ENCODE assay signal across 10 mouse cellular contexts in genomic region chr14:25401104-25401963, GRCm38 (mm10). TPM values are rescaled to one million over a fixed set of nuclear protein-coding genes. Genes with fewer than 3 reads are reported as not detected.
DNase-seq lines count a peak whose midpoint lies in the region; ATAC-seq and TF ChIP-seq lines count a peak whose summit lies in the region.
"Had no signal": no experiment of that assay in that cellular context is flagged by ENCODE, and none has a peak within 500 bp of the region (broad histone marks: within the 10 kb centered on the region; RNA-seq: fewer than 3 reads in every experiment).

No protein-coding gene starts in this region.

- H3K4me2 ChIP-seq in hindbrain, embryonic 11.5 days (replicated peaks; ENCODE audit: low read depth, low read length): no peak overlapping the region
- H3K4me2 ChIP-seq in midbrain, postnatal 0 days (ENCODE audit: low read depth, low read length, poor library complexity, severe bottlenecking): no peak overlapping the region
- H3K4me2 ChIP-seq: neural tube, embryonic 15.5 days had no signal

- no peak for TF ChIP-seq CTCF in liver, adult 2 months (IDR thresholded peaks at IDR 0.05; ENCODE audit: low read depth, low read length)
- no peak for TF ChIP-seq CTCF in midbrain, postnatal 0 days (IDR thresholded peaks at IDR 0.05)

- H3K9ac ChIP-seq in hindbrain, embryonic 11.5 days (ENCODE audit: low read depth, low read length): no peak overlapping the region
- H3K9ac ChIP-seq in liver, adult 2 months (ENCODE audit: low read depth, low read length): no peak overlapping the region; the same call in 1 of the 2 replicates
- H3K9ac ChIP-seq in midbrain, postnatal 0 days (replicated peaks; ENCODE audit: low read length, poor library complexity, severe bottlenecking): no peak overlapping the region
- H3K9ac ChIP-seq: neural tube, embryonic 15.5 days had no signal

- TF ChIP-seq POLR2A in liver, adult 2 months (IDR thresholded peaks at IDR 0.05; ENCODE audit: extremely low read depth, insufficient read depth, low read length): no peak

- 87% methylated on average over 19 of the region's 19 CpGs for WGBS in hindbrain, embryonic 10.5 days
- WGBS in hindbrain, embryonic 11.5 days: 86% methylated on average over 19 of the region's 19 CpGs
- 83% methylated on average over 19 of the region's 19 CpGs for WGBS in liver, adult 2 months
- WGBS in midbrain, postnatal 0 days: 86% methylated on average over 19 of the region's 19 CpGs

- peaks cover 68% of the 10 kb centered on the region for H3K4me1 ChIP-seq in hindbrain, embryonic 10.5 days (replicated peaks)
- peaks cover 17% of the 10 kb centered on the region for H3K4me1 ChIP-seq in hindbrain, embryonic 11.5 days (replicated peaks; ENCODE audit: control insufficient read depth, insufficient read depth, low read length)
- peaks cover 10% of the 10 kb centered on the region for H3K4me1 ChIP-seq in liver, adult 2 months (ENCODE audit: control insufficient read depth, insufficient read depth, low read length)
- peaks cover 8% of the 10 kb centered on the region; the same call in 1 of the 2 replicates for H3K4me1 ChIP-seq in midbrain, postnatal 0 days (ENCODE audit: insufficient read depth, low read length)

- H3K79me2 ChIP-seq in liver, adult 2 months (ENCODE audit: control insufficient read depth, insufficient read depth, low read length): no peaks in the 10 kb centered on the region

- no peak for DNase-seq in hindbrain, embryonic 10.5 days (ENCODE audit: low spot score)
- DNase-seq in hindbrain, embryonic 11.5 days (ENCODE audit: low spot score): no peak
- peak; percentile 52 to 82 for DNase-seq in heart, adult 18-20 months
- peak; percentile 33 for DNase-seq in liver, adult 2 months (ENCODE audit: extremely low read depth, low read depth, low spot score)
- DNase-seq in left cerebral cortex, postnatal 4 days: no peak
- DNase-seq in midbrain, postnatal 0 days (ENCODE audit: low spot score): no peak
- no peak for DNase-seq in cerebellum, postnatal 14 days
- DNase-seq: kidney, adult 9 months had no signal

- intact Hi-C loops in left cerebral cortex, postnatal 4 days (cut with DNase I): no loop called here

- ATAC-seq in hindbrain, embryonic 11.5 days (ENCODE audit: low FRiP score): no peak
- peak; percentile 24; the same call in 1 of the 2 replicates for ATAC-seq in megakaryocyte, adult 5-6 weeks (ENCODE audit: poor library complexity, severe bottlenecking)
- ATAC-seq in midbrain, postnatal 0 days (ENCODE audit: low FRiP score): no peak

- peak overlapping the region; percentile 5 for H3K27ac ChIP-seq in hindbrain, embryonic 10.5 days
- H3K27ac ChIP-seq in hindbrain, embryonic 11.5 days (ENCODE audit: low read depth, low read length): no peak overlapping the region
- peak overlapping the region; percentile 45 for H3K27ac ChIP-seq in liver, adult 2 months (replicated peaks; ENCODE audit: insufficient read depth, low read depth, low read length)
- no peak overlapping the region for H3K27ac ChIP-seq in midbrain, postnatal 0 days (ENCODE audit: low read depth, low read length)
- H3K27ac ChIP-seq: neural tube, embryonic 15.5 days had no signal

- no peaks in the 10 kb centered on the region for H3K9me3 ChIP-seq in hindbrain, embryonic 10.5 days
- no peaks in the 10 kb centered on the region for H3K9me3 ChIP-seq in hindbrain, embryonic 11.5 days (ENCODE audit: control insufficient read depth, low read length)
- no peaks in the 10 kb centered on the region for H3K9me3 ChIP-seq in midbrain, postnatal 0 days (ENCODE audit: low read length)
- H3K9me3 ChIP-seq: neural tube, embryonic 15.5 days had no signal

- no peaks in the 10 kb centered on the region for H3K36me3 ChIP-seq in hindbrain, embryonic 10.5 days
- no peaks in the 10 kb centered on the region for H3K36me3 ChIP-seq in hindbrain, embryonic 11.5 days (ENCODE audit: control insufficient read depth, insufficient read depth, low read length)
- no peaks in the 10 kb centered on the region for H3K36me3 ChIP-seq in liver, adult 2 months (ENCODE audit: control insufficient read depth, insufficient read depth, low read length)
- H3K36me3 ChIP-seq in midbrain, postnatal 0 days (ENCODE audit: insufficient read depth, low read length): no peaks in the 10 kb centered on the region
- H3K36me3 ChIP-seq: neural tube, embryonic 15.5 days had no signal

- no peak overlapping the region for H3K4me3 ChIP-seq in hindbrain, embryonic 10.5 days
- no peak overlapping the region for H3K4me3 ChIP-seq in hindbrain, embryonic 11.5 days (ENCODE audit: low read depth, low read length)
- H3K4me3 ChIP-seq in liver, adult 2 months (ENCODE audit: insufficient read depth, low read depth, low read length): no peak overlapping the region
- no peak overlapping the region for H3K4me3 ChIP-seq in midbrain, postnatal 0 days (ENCODE audit: low read depth, low read length)
- H3K4me3 ChIP-seq: neural tube, embryonic 15.5 days had no signal

- peaks cover 69% of the 10 kb centered on the region for H3K27me3 ChIP-seq in hindbrain, embryonic 10.5 days (ENCODE audit: insufficient read depth, poor library complexity, severe bottlenecking)
- H3K27me3 ChIP-seq in hindbrain, embryonic 11.5 days (ENCODE audit: control insufficient read depth, insufficient read depth, low read length): peaks cover 3% of the 10 kb centered on the region
- no peaks in the 10 kb centered on the region for H3K27me3 ChIP-seq in liver, adult 2 months (ENCODE audit: control insufficient read depth, insufficient read depth, low read length)
- no peaks in the 10 kb centered on the region for H3K27me3 ChIP-seq in midbrain, postnatal 0 days (ENCODE audit: insufficient read depth, low read length)
- H3K27me3 ChIP-seq: neural tube, embryonic 15.5 days had no signal

RNA-seq across cellular contexts. Expression of gene Zmiz1, which starts 57.7 kb away (rescaled TPM):
- 44.4 and 60.1 TPM in 2 replicates for polyA plus RNA-seq in hindbrain, embryonic 10.5 days (2016; fragmentation: Nextera tagmentation; extraction: Ambion mirVana)
- polyA plus RNA-seq in hindbrain, embryonic 11.5 days (2014; fragmentation: Nextera tagmentation; extraction: Ambion mirVana): 47.5 and 57.0 TPM in 2 replicates
- total RNA-seq in heart, adult 18-20 months (2021): 10 to 100 TPM; 32.5 to 38.5 TPM
- total RNA-seq in liver, adult 2 months (2014; rRNA removed): 5.3 and 10.1 TPM in 2 replicates
- polyA plus RNA-seq in liver, adult 2 months (2012; rRNA removed): 10.2 and 11.0 TPM in 2 replicates
- 88.9 and 90.1 TPM in 2 replicates for total RNA-seq in megakaryocyte, adult 5-6 weeks (2015)
- total RNA-seq in megakaryocyte, adult 5-6 weeks (2017): 11.4 and 15.6 TPM in 2 replicates
- total RNA-seq in left cerebral cortex, postnatal 4 days (2021): 100 to 1,000 TPM; 149 to 152 TPM
- total RNA-seq in midbrain, postnatal 0 days (2014; rRNA removed): 130 and 134 TPM in 2 replicates
- polyA plus RNA-seq in midbrain, postnatal 0 days (2015; fragmentation: Nextera tagmentation; extraction: Ambion mirVana): 44.0 and 51.7 TPM in 2 replicates

Comparison
In these comparisons a context has a peak if more than half of its experiments do, and no peak if none do; other contexts are left out.
1. H3K27ac ChIP-seq: peak in hindbrain, embryonic 10.5 days (single experiment) and liver, adult 2 months (single experiment); none in hindbrain, embryonic 11.5 days (single experiment) and midbrain, postnatal 0 days (single experiment).
2. DNase-seq: peak in heart, adult 18-20 months (2 of 2) and liver, adult 2 months (single experiment); none in hindbrain, embryonic 10.5 days (single experiment), hindbrain, embryonic 11.5 days (single experiment), left cerebral cortex, postnatal 4 days (single experiment), midbrain, postnatal 0 days (single experiment) and cerebellum, postnatal 14 days (0 of 2).